Mouse (Mus musculus) urinary bladder, postnatal 0 days (tissue): Measurements from ENCODE around the gene Csmd2. TPM values are rescaled to one million over a fixed set of nuclear protein-coding genes. Genes with fewer than 3 reads are reported as not detected.

Experiments
- polyA plus RNA-seq: library from polyadenylated mRNA; unstranded; fragments of >200 nt; fragmentation: Nextera tagmentation; extraction: Ambion mirVana; gene quantifications from 2 replicates; pipeline ENCODE4 v1.2.1, GENCODE M21; 2015

The Csmd2 gene
- 0.05 TPM in 1 of 2 replicates, not detected in the other for polyA plus RNA-seq

DNA sequence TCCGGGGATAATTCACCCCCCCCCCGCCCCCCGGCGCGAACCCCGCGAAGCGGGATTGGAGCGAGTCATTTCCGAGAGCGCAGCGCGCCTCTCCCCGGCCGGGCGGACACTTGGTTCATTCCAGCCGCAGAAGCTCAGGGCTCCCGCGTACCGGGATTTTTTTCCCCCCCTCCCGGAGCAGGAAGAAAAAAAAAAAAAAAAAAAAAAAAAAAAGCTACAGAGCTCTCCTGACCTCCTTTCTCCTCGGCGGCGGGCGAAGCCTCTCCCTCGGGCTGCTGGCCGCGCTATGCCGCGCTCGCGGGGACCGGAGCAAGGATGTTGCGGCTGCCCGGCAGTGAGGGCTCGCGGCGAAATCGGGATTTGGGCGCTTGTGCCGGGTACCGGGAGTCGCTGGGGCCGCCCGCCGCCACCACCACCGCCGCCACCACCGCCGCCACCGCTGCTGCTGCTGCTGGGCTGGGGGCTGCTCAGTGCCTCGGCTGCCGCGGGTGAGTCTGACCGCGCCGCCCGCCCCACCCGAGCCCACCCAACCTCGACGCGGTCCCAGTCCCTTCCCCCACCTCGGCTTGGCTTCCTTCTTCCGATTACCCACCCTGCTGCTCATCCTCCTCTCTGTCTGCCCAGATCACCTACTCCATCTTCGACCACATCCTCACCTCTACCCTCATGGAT is at the start of gene Csmd2:
TSS of gene Csmd2 (plus strand) at position 74 of the 672 bp plus-strand sequence.

GRCm38 (mm10) chr4:127970901-127971868 is 16.5 kb upstream of the Csmd2 start, which contains the start of gene CK137956:
Gene CK137956, minus strand, starts transcription at chr4:127970951.

GRCm38 (mm10) chr4:128260907-128261560 is 273.4 kb downstream of the Csmd2 start, which contains the start of gene Hmgb4:
Gene Hmgb4, minus strand, starts transcription at chr4:128260957.

GRCm38 (mm10) chr4:128609925-128610402 is 622.3 kb downstream of the Csmd2 start, which contains the start of gene Zscan20:
Gene Zscan20, minus strand, starts transcription at chr4:128610098.

Other genes with a start within 250 kb of the Csmd2 start
- not detected in 2 replicates for gene CK137956, start 16.9 kb upstream of the Csmd2 start, polyA plus RNA-seq